Mouse (Mus musculus) ES-E14 (cell line): ENCODE results near the gene Tada3.

Experiments used
- CHD2 ChIP-seq: IDR thresholded peaks from 2 replicates; pipeline ENCODE4 v1.6.1; 2014; ENCODE audit warnings: mild to moderate bottlenecking, low read depth, low read length, inconsistent platforms
- HCFC1 ChIP-seq: IDR thresholded peaks from 2 replicates; pipeline ENCODE4 v1.6.1; 2012; ENCODE audit warnings: low read length, inconsistent platforms, borderline replicate concordance; ENCODE audit not compliant: insufficient read depth
- MAFK ChIP-seq: IDR thresholded peaks from 2 replicates; pipeline ENCODE4 v1.6.1; 2014; ENCODE audit warnings: mild to moderate bottlenecking, low read depth, low read length, inconsistent platforms; ENCODE audit not compliant: insufficient read depth
- ZC3H11A ChIP-seq: IDR thresholded peaks from 2 replicates; pipeline ENCODE4 v1.6.1; 2012; ENCODE audit warnings: low read depth, mild to moderate bottlenecking, inconsistent platforms, low read length, borderline replicate concordance
- ZNF384 ChIP-seq: IDR thresholded peaks from 2 replicates; pipeline ENCODE4 v1.6.1; 2012; ENCODE audit warnings: low read depth, low read length, inconsistent platforms

GRCm38 (mm10) chr6:113342297-113342696 is 35.4 kb downstream of the Tada3 start:
- TF ChIP-seq HCFC1 = no peak
- no peak for TF ChIP-seq CHD2
- no peak for TF ChIP-seq MAFK
- TF ChIP-seq ZC3H11A = no peak
- no peak for TF ChIP-seq ZNF384
